Mouse (Mus musculus) small intestine, adult 2 months (tissue): ENCODE results near the gene Tm4sf20.

ENCODE experiments used
- CTCF ChIP-seq: fragments of 200-500 bp; IDR thresholded peaks from 2 replicates; pipeline ENCODE4 v1.5.1; 2012; ENCODE audit warnings: low read depth, mild to moderate bottlenecking, control low read depth, inconsistent platforms, low read length, moderate library complexity, mixed read lengths; ENCODE audit not compliant: insufficient replicate concordance, insufficient read length; ENCODE audit errors: extremely low read depth
- POLR2A ChIP-seq: fragments of 200-500 bp; IDR thresholded peaks from 2 replicates; pipeline ENCODE4 v1.6.1; 2012; ENCODE audit warnings: low read depth, mild to moderate bottlenecking, control low read depth, inconsistent platforms, low read length, moderate library complexity

DNA sequence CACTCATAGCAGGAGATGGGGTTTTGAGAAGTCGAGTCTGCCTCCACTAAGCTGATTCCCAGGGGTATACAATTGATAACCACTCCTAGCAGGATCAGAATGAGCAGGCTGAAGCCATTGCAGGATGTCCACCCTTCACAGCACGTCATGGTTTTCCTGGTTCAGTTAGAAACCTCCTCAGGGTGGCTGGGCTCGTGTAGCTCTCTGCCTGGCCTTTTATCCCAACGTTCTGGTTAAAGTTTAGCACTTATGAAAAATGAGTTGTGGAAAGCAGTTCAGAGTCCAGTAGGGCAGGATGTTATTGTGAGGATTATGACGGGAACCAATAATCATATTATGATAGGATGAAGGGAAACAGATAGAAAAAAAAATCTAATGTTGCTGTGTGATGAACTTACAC lies at the start of gene Tm4sf20:
- TF ChIP-seq POLR2A: peak; percentile 62; the same call in 1 of the 2 replicates
- TF ChIP-seq CTCF: no peak
